Mouse (Mus musculus): Measurements from ENCODE around the gene Zp3.

Zp3 gene

GRCm38 (mm10) chr5:135979904-135980303, at the start of gene Zp3:
Gene Zp3 (plus strand): TSS chr5:135980099.
- DNase-seq (ENCODE audit: low spot score in 2 of 2): no peak

GRCm38 (mm10) chr5:135931526-135931925, 48.4 kb upstream of the Zp3 start:
- peak in 1 of 2 experiments; percentile 65 for DNase-seq (ENCODE audit: low spot score in 2 of 2)

GRCm38 (mm10) chr5:135932359-135932758, 47.5 kb upstream of the Zp3 start:
- no peak for DNase-seq (ENCODE audit: low spot score in 2 of 2)

GRCm38 (mm10) chr5:135933222-135933899, 46.5 kb upstream of the Zp3 start:
- no peak for DNase-seq (ENCODE audit: low spot score in 2 of 2)

GRCm38 (mm10) chr5:135933900-135934441, 45.9 kb upstream of the Zp3 start:
- DNase-seq (ENCODE audit: low spot score in 2 of 2): peak; percentile 45 to 77

- peak; percentile 91 to 96 for DNase-seq (ENCODE audit: low spot score in 2 of 2)
These were observed 45.3 kb upstream of the Zp3 start, which contains the start of gene Ywhag for GRCm38 (mm10) chr5:135934481-135935175. Gene Ywhag (minus strand): TSS chr5:135934616.

GRCm38 (mm10) chr5:135935176-135935523, 44.7 kb upstream of the Zp3 start:
- DNase-seq (ENCODE audit: low spot score in 2 of 2): no peak

GRCm38 (mm10) chr5:135935641-135936190, 44.2 kb upstream of the Zp3 start:
- no peak for DNase-seq (ENCODE audit: low spot score in 2 of 2)

GRCm38 (mm10) chr5:135940587-135940986, 39.3 kb upstream of the Zp3 start:
- DNase-seq (ENCODE audit: low spot score in 2 of 2): no peak

- no peak for DNase-seq (ENCODE audit: low spot score in 2 of 2)
These were observed 37.2 kb upstream of the Zp3 start for GRCm38 (mm10) chr5:135942710-135943109.

GRCm38 (mm10) chr5:135945916-135946408, 33.9 kb upstream of the Zp3 start:
- DNase-seq (ENCODE audit: low spot score in 2 of 2): no peak

- DNase-seq (ENCODE audit: low spot score in 2 of 2): no peak
These were observed 33.3 kb upstream of the Zp3 start for GRCm38 (mm10) chr5:135946621-135947020.

- no peak for DNase-seq (ENCODE audit: low spot score in 2 of 2)
These were observed 29.0 kb upstream of the Zp3 start for GRCm38 (mm10) chr5:135950710-135951412.

GRCm38 (mm10) chr5:135951660-135952059, 28.2 kb upstream of the Zp3 start:
- DNase-seq (ENCODE audit: low spot score in 2 of 2): no peak

GRCm38 (mm10) chr5:135952830-135953229, 27.1 kb upstream of the Zp3 start:
- no peak for DNase-seq (ENCODE audit: low spot score in 2 of 2)

GRCm38 (mm10) chr5:135956300-135957206, 23.3 kb upstream of the Zp3 start:
- no peak for DNase-seq (ENCODE audit: low spot score in 2 of 2)

- DNase-seq (ENCODE audit: low spot score in 2 of 2): peak; percentile 96
These were observed 22.5 kb upstream of the Zp3 start for GRCm38 (mm10) chr5:135957207-135957974.

- DNase-seq (ENCODE audit: low spot score in 2 of 2): no peak
These were observed 21.5 kb upstream of the Zp3 start for GRCm38 (mm10) chr5:135958367-135958766.

GRCm38 (mm10) chr5:135959911-135960310, 20.0 kb upstream of the Zp3 start:
- DNase-seq (ENCODE audit: low spot score in 2 of 2): no peak

Measured in left cerebral cortex, adult 9 months (tissue).